Mouse (Mus musculus) heart, adult 2 months (tissue): ENCODE results near the gene 1700022I11Rik.

Source experiments
- CTCF ChIP-seq: fragments of 200-600 bp; IDR thresholded peaks from 2 replicates; pipeline ENCODE4 v1.8.1; 2022; ENCODE audit warnings: antibody characterized with exemption, mild to moderate bottlenecking, moderate library complexity
- POLR2A ChIP-seq: fragments of 200-500 bp; IDR thresholded peaks from 2 replicates; pipeline ENCODE4 v1.6.1; 2011; ENCODE audit warnings: mild to moderate bottlenecking, low read depth, low read length, control low read depth; ENCODE audit not compliant: insufficient read depth

DNA sequence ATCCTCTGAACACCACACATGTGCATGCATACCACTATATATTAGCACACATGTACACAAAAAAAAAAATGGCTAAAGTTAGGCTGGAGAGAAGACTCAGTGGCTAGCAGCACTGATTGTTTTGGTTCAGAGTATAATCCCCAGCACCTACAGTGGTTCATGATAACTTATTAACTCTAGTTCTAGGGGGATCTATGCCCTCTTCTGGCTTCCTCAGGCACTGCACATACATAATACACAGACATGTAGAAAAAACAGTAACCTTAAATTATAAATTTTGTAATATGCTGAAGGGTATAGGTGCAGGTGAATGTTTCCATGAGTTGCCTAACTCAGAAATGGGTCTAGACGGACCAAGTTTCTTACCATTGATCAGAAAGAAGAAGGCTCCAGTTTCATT lies 18.9 kb downstream of the 1700022I11Rik start:
- TF ChIP-seq CTCF (peak; percentile 43), POLR2A (no peak)
